Mouse (Mus musculus): ENCODE measurements around the gene Hs6st2. TPM values are rescaled to one million over a fixed set of nuclear protein-coding genes. Genes with fewer than 3 reads are reported as not detected.

Hs6st2 gene
- polyA plus RNA-seq (2014; fragmentation: Illumina TruSeq; extraction: RNeasy Lipid Tissue Mini Kit (QIAGEN cat#74804); ENCODE audit: low read depth, low replicate concordance): 23.3 TPM

GRCm38 (mm10) chrX:51681756-51682155, at the start of gene Hs6st2:
Gene Hs6st2, minus strand, starts transcription at chrX:51681856.

Other genes with a start within 250 kb of the Hs6st2 start
- not detected for gene Usp26, start 119.4 kb upstream of the Hs6st2 start, polyA plus RNA-seq (2014; fragmentation: Illumina TruSeq; extraction: RNeasy Lipid Tissue Mini Kit (QIAGEN cat#74804); ENCODE audit: low read depth, low replicate concordance)